Comparison of ENCODE assay signal across 11 mouse cellular contexts in the genomic region with DNA sequence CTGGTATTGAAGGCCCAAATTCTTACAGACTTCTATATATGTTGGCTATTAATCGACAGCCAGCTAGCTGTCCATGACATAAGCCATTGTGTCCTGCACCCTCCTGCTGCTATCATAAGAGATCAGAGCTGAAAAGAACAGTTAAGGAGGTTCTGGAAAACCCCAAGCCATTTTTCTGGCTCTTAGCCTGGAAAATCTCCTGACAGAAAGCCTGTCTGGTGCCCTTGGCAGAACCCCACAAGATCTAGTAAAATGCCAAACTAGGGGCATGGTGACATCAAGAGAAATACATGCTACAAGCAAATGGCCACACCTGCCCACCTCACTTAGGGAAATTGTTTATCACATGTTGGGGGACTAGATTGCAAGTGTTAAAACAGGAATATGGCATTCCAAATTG.
DNase-seq lines count a peak whose midpoint lies in the region; ATAC-seq and TF ChIP-seq lines count a peak whose summit lies in the region.
"Had no signal": no experiment of that assay in that cellular context is flagged by ENCODE, and none has a peak within 500 bp of the region (broad histone marks: within the 10 kb centered on the region; RNA-seq: fewer than 3 reads in every experiment).

No protein-coding gene starts in this region.

- whole genome bisulfite sequencing in forebrain, embryonic 14.5 days, result 59% methylated on average over 1 of the region's 1 CpGs
- WGBS in forebrain, embryonic 12.5 days, result 74% methylated on average over 1 of the region's 1 CpGs
- 64% methylated on average over 1 of the region's 1 CpGs for WGBS in hindbrain, embryonic 16.5 days
- WGBS in hindbrain, embryonic 11.5 days, result 82% methylated on average over 1 of the region's 1 CpGs
- WGBS in limb, embryonic 14.5 days, result 72% methylated on average over 1 of the region's 1 CpGs

- H3K4me1 ChIP-seq in forebrain, embryonic 14.5 days (ENCODE audit: control insufficient read depth, insufficient read depth, low read length), result no peaks in the 10 kb centered on the region
- H3K4me1 ChIP-seq in forebrain, embryonic 12.5 days, result no peaks in the 10 kb centered on the region
- H3K4me1 ChIP-seq in hindbrain, embryonic 16.5 days (ENCODE audit: control insufficient read depth, insufficient read depth, low read depth, low read length), result no peaks in the 10 kb centered on the region
- no peaks in the 10 kb centered on the region for H3K4me1 ChIP-seq in hindbrain, embryonic 11.5 days (replicated peaks; ENCODE audit: control insufficient read depth, insufficient read depth, low read length)
- peaks cover 3% of the 10 kb centered on the region for H3K4me1 ChIP-seq in limb, embryonic 14.5 days (ENCODE audit: control insufficient read depth, insufficient read depth, low read length)

- no peak for ATAC-seq in forebrain, embryonic 14.5 days
- ATAC-seq in forebrain, embryonic 12.5 days (ENCODE audit: low FRiP score), result no peak
- ATAC-seq in hindbrain, embryonic 16.5 days, result peak; percentile 30; the same call in 1 of the 2 replicates
- ATAC-seq in hindbrain, embryonic 11.5 days (ENCODE audit: low FRiP score), result no peak
- ATAC-seq in limb, embryonic 14.5 days (ENCODE audit: low FRiP score, low read depth), result no peak
- ATAC-seq: CD4-positive, CD25-positive, alpha-beta regulatory T cell, adult 4 months had no signal

- H3K9ac ChIP-seq in forebrain, embryonic 14.5 days (ENCODE audit: low read length), result no peak overlapping the region
- H3K9ac ChIP-seq in forebrain, embryonic 12.5 days, result no peak overlapping the region
- no peak overlapping the region for H3K9ac ChIP-seq in hindbrain, embryonic 16.5 days (ENCODE audit: low read depth, low read length)
- H3K9ac ChIP-seq in hindbrain, embryonic 11.5 days (ENCODE audit: low read depth, low read length), result no peak overlapping the region
- H3K9ac ChIP-seq in limb, embryonic 14.5 days (ENCODE audit: low read depth, low read length, severe bottlenecking), result no peak overlapping the region

- DNase-seq in forebrain, embryonic 14.5 days (ENCODE audit: low spot score), result peak; percentile 17
- no peak for DNase-seq in hindbrain, embryonic 11.5 days (ENCODE audit: low spot score)
- DNase-seq in fibroblast of lung, adult 2 months (ENCODE audit: low read depth), result peak; percentile 34
- peak; percentile 21 for DNase-seq in limb, embryonic 14.5 days (ENCODE audit: low spot score)
- DNase-seq in embryo, embryonic 11 days, result no peak
- DNase-seq: thymus, adult 18-20 months had no signal

- H3K4me3 ChIP-seq in forebrain, embryonic 14.5 days (ENCODE audit: low read depth, low read length), result no peak overlapping the region
- no peak overlapping the region for H3K4me3 ChIP-seq in forebrain, embryonic 12.5 days (replicated peaks)
- no peak overlapping the region for H3K4me3 ChIP-seq in hindbrain, embryonic 16.5 days (ENCODE audit: low read length)
- H3K4me3 ChIP-seq in hindbrain, embryonic 11.5 days (ENCODE audit: low read depth, low read length), result no peak overlapping the region
- H3K4me3 ChIP-seq in limb, embryonic 14.5 days (replicated peaks; ENCODE audit: low read length), result no peak overlapping the region
- H3K4me3 ChIP-seq: erythroblast, embryonic 14.5 days had no signal

- H3K36me3 ChIP-seq in forebrain, embryonic 14.5 days (ENCODE audit: control insufficient read depth, insufficient read depth, low read length), result no peaks in the 10 kb centered on the region
- no peaks in the 10 kb centered on the region for H3K36me3 ChIP-seq in forebrain, embryonic 12.5 days (replicated peaks)
- H3K36me3 ChIP-seq in hindbrain, embryonic 16.5 days (ENCODE audit: control insufficient read depth, insufficient read depth, low read length), result no peaks in the 10 kb centered on the region
- no peaks in the 10 kb centered on the region for H3K36me3 ChIP-seq in hindbrain, embryonic 11.5 days (ENCODE audit: control insufficient read depth, insufficient read depth, low read length)
- H3K36me3 ChIP-seq in limb, embryonic 14.5 days (ENCODE audit: control insufficient read depth, insufficient read depth, low read length), result no peaks in the 10 kb centered on the region

- no peak for TF ChIP-seq POLR2A in limb, embryonic 14.5 days (IDR thresholded peaks at IDR 0.05; ENCODE audit: borderline replicate concordance, extremely low read depth, insufficient read depth, insufficient read length)

- H3K9me3 ChIP-seq in forebrain, embryonic 14.5 days (replicated peaks; ENCODE audit: control insufficient read depth, low read length), result no peaks in the 10 kb centered on the region
- no peaks in the 10 kb centered on the region for H3K9me3 ChIP-seq in forebrain, embryonic 12.5 days
- no peaks in the 10 kb centered on the region for H3K9me3 ChIP-seq in hindbrain, embryonic 16.5 days (ENCODE audit: control insufficient read depth, low read length)
- no peaks in the 10 kb centered on the region for H3K9me3 ChIP-seq in hindbrain, embryonic 11.5 days (ENCODE audit: control insufficient read depth, low read length)
- H3K9me3 ChIP-seq in limb, embryonic 14.5 days (ENCODE audit: control insufficient read depth, low read length), result no peaks in the 10 kb centered on the region

- H3K27me3 ChIP-seq in forebrain, embryonic 14.5 days (replicated peaks; ENCODE audit: control insufficient read depth, insufficient read depth, low read length), result no peaks in the 10 kb centered on the region
- no peaks in the 10 kb centered on the region for H3K27me3 ChIP-seq in forebrain, embryonic 12.5 days
- no peaks in the 10 kb centered on the region for H3K27me3 ChIP-seq in hindbrain, embryonic 16.5 days (replicated peaks; ENCODE audit: control insufficient read depth, insufficient read depth, low read length)
- H3K27me3 ChIP-seq in hindbrain, embryonic 11.5 days (ENCODE audit: control insufficient read depth, insufficient read depth, low read length), result no peaks in the 10 kb centered on the region
- H3K27me3 ChIP-seq in limb, embryonic 14.5 days (ENCODE audit: control insufficient read depth, insufficient read depth, low read length), result no peaks in the 10 kb centered on the region

- no peak overlapping the region for H3K4me2 ChIP-seq in forebrain, embryonic 14.5 days (ENCODE audit: low read length)
- H3K4me2 ChIP-seq in forebrain, embryonic 12.5 days, result no peak overlapping the region
- no peak overlapping the region for H3K4me2 ChIP-seq in hindbrain, embryonic 16.5 days (ENCODE audit: low read length)
- no peak overlapping the region for H3K4me2 ChIP-seq in hindbrain, embryonic 11.5 days (replicated peaks; ENCODE audit: low read depth, low read length)
- H3K4me2 ChIP-seq in limb, embryonic 14.5 days (replicated peaks; ENCODE audit: low read depth, low read length, severe bottlenecking), result no peak overlapping the region

- H3K27ac ChIP-seq in forebrain, embryonic 14.5 days (ENCODE audit: low read depth, low read length), result no peak overlapping the region
- H3K27ac ChIP-seq in forebrain, embryonic 12.5 days, result no peak overlapping the region
- H3K27ac ChIP-seq in hindbrain, embryonic 16.5 days (ENCODE audit: low read depth, low read length), result no peak overlapping the region
- no peak overlapping the region for H3K27ac ChIP-seq in hindbrain, embryonic 11.5 days (ENCODE audit: low read depth, low read length)
- H3K27ac ChIP-seq in limb, embryonic 14.5 days (replicated peaks; ENCODE audit: low read depth, low read length), result no peak overlapping the region
- H3K27ac ChIP-seq: kidney, postnatal 0 days had no signal

Comparison
In these comparisons a context has a peak if more than half of its experiments do, and no peak if none do; other contexts are left out.
1. DNase-seq: peak in forebrain, embryonic 14.5 days (single experiment), fibroblast of lung, adult 2 months (single experiment) and limb, embryonic 14.5 days (single experiment); none in hindbrain, embryonic 11.5 days (single experiment) and embryo, embryonic 11 days (single experiment).